Mouse (Mus musculus) embryonic facial prominence, embryonic 12.5 days (tissue): Measurements from ENCODE around the gene Gsk3b. TPM values are rescaled to one million over a fixed set of nuclear protein-coding genes. Genes with fewer than 3 reads are reported as not detected.
"Not testable (repeated sequence)": the region's sequence is repeated elsewhere in the genome, so short reads cannot be mapped to it uniquely, and the experiment has no call there.

Source experiments
- ATAC-seq: fragments of 200-750 bp; cut with Nextera tagmentation; 2 replicates; pipeline ENCODE4 v1.8.0; 2017; ENCODE audit not compliant: insufficient number of reproducible peaks, insufficient read depth, low FRiP score, low TSS enrichment
- H3K27ac ChIP-seq: fragments of 300-500 bp; sonication (generic); 2 replicates; pipeline ENCODE4 v1.5.1; 2016; ENCODE audit warnings: mild to moderate bottlenecking
- H3K27me3 ChIP-seq: fragments of 300-500 bp; sonication (generic); 2 replicates; pipeline ENCODE4 v1.6.1; 2016; ENCODE audit warnings: mild to moderate bottlenecking, moderate library complexity
- H3K36me3 ChIP-seq: fragments of 300-500 bp; sonication (generic); 2 replicates; pipeline ENCODE4 v1.6.1; 2016; ENCODE audit warnings: mild to moderate bottlenecking
- H3K4me1 ChIP-seq: fragments of 300-500 bp; sonication (generic); 2 replicates; pipeline ENCODE4 v1.6.1; 2016
- H3K4me2 ChIP-seq: fragments of 300-500 bp; sonication (generic); replicated peaks from 2 replicates; pipeline ENCODE4 v1.6.1; 2016; ENCODE audit warnings: mild to moderate bottlenecking, moderate library complexity
- H3K4me3 ChIP-seq: fragments of 300-500 bp; sonication (generic); 2 replicates; pipeline ENCODE4 v1.5.1; 2016; ENCODE audit warnings: mild to moderate bottlenecking
- H3K9ac ChIP-seq: fragments of 300-500 bp; sonication (generic); 2 replicates; pipeline ENCODE4 v1.6.1; 2016; ENCODE audit warnings: mild to moderate bottlenecking, moderate library complexity
- H3K9me3 ChIP-seq: fragments of 300-500 bp; sonication (generic); 2 replicates; pipeline ENCODE4 v1.6.1; 2016; ENCODE audit warnings: mild to moderate bottlenecking, moderate library complexity
- WGBS: fragments of 180-500 bp; shearing (Covaris S2); methylation state at CpG from one replicate; pipeline ENCODE4 v1.1.7; 2016; 5-methylcytosine and 5-hydroxymethylcytosine counted together
- polyA plus RNA-seq: library from polyadenylated mRNA; unstranded; fragments of >200 nt; fragmentation: Nextera tagmentation; extraction: Ambion mirVana; gene quantifications from 2 replicates; pipeline ENCODE4 v1.2.1, GENCODE M21; 2016

Gsk3b gene
- 81.9 and 82.6 TPM in 2 replicates for polyA plus RNA-seq

GRCm38 (mm10) chr16:38088629-38089446 lies at the start of gene Gsk3b:
TSS of gene Gsk3b (plus strand) at chr16:38089001.
- Histone ChIP-seq H3K4me1 (peaks cover 15% of the 10 kb centered on the region), H3K9me3 (no peaks in the 10 kb centered on the region), H3K4me3 (peak within 1 kb of the TSS; percentile 90), H3K9ac (peak within 1 kb of the TSS; percentile 97), H3K27ac (peak within 1 kb of the TSS; percentile 100), H3K36me3 (no peaks in the 10 kb centered on the region), H3K27me3 (no peaks in the 10 kb centered on the region), H3K4me2 (peak within 1 kb of the TSS; percentile 84)
- ATAC-seq, result peak; percentile 97
- under 1% methylated on average over 68 of the region's 69 CpGs for WGBS

DNA sequence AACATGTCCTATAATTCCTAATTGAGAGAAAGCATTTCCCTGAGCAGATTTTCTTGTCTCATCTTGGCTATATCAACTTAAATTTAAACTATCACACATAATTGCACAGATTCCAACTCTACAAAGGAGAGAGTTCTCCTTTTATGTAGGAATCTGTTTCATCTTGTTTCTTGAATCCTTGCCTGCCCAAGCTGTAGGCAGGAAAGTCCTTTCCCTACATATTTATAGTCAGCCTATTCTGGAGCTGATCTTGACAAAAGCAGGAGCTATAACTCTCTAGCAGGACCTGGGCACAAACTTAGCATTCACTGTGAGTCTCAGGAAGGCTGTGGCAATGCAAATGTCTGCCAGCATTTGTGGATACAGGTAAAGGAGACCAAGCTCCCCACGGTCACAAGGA lies 46.6 kb upstream of the Gsk3b start:
- Histone ChIP-seq H3K27ac (no peak overlapping the region), H3K9ac (no peak overlapping the region), H3K4me1 (no peaks in the 10 kb centered on the region), H3K36me3 (no peaks in the 10 kb centered on the region), H3K4me2 (no peak overlapping the region), H3K9me3 (no peaks in the 10 kb centered on the region), H3K27me3 (no peaks in the 10 kb centered on the region), H3K4me3 (no peak overlapping the region)
- no peak for ATAC-seq
- 86% methylated on average over 1 of the region's 1 CpGs for WGBS

DNA sequence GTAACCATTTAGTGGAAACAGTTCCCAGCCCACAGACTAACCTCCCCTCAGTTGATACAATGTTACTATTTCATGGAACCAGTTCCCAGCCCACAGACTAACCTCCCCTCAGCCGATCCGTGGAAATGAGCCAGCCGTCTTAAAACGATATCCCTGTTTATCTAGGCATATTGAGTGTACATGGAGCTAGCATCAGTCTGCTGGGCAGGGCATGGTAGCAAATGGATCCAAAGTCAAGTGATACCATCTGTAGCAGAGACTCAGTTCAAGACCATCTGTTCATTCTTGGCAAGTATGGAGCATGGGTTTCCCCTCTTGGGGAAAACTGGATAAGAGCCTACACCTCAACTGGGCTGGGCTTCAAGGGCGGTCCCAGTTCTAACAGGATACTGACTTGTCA lies 44.2 kb upstream of the Gsk3b start:
- H3K4me1 ChIP-seq, result 0 out of 2 replicates have a peak, but pooled peaks cover 5% of the 10 kb centered on the region
- no peak overlapping the region for H3K9ac ChIP-seq
- H3K36me3 ChIP-seq, result no peaks in the 10 kb centered on the region
- no peak for ATAC-seq
- H3K4me3 ChIP-seq, result no peak overlapping the region
- 83% methylated on average over 5 of the region's 5 CpGs for WGBS
- H3K27ac ChIP-seq, result no peak overlapping the region
- H3K27me3 ChIP-seq, result no peaks in the 10 kb centered on the region
- no peak overlapping the region for H3K4me2 ChIP-seq
- no peaks in the 10 kb centered on the region for H3K9me3 ChIP-seq

DNA sequence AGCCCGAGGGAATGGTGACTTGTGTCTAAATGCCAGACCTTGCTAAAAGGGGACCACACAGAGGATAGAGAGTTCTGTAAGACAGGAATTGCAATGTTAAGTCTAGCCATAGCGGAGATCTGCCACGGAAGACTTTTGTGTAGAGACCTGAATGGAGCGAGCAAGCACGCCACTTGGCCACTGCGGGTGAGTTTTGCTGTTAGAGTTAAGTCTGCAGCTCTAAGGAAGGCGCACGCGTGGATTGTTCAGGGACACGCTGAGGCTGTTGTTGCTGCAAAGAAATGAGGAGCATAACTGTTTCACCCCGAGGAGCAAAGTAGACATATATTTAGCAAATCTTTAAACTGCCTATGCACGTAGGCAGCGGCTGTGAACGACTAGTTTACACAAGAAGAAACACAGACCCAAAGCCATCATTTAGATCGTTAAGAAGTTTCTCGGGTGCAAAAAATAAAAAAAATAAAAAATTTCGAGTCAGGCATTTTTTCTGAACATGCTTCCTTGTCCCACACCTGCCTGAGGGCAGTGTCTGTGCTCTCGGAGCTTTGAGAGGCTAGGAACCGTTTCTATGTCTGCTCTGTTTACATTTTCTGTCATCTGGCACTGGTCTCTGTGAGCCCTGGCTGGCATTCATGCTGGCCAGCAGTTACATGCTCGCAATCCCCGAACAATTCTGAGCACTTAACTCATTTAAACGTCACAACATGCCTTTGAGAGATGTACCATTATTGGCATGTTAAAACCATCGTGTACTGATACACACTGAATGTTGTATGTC lies 40.8 kb upstream of the Gsk3b start:
- H3K27me3 ChIP-seq, result no peaks in the 10 kb centered on the region
- ATAC-seq, result no peak
- no peak overlapping the region for H3K9ac ChIP-seq
- H3K36me3 ChIP-seq, result no peaks in the 10 kb centered on the region
- H3K4me2 ChIP-seq, result 0 out of 2 replicates have a peak overlapping the region, but pooled peaks have one; percentile 5
- 0 out of 2 replicates have a peak, but pooled peaks cover 5% of the 10 kb centered on the region for H3K4me1 ChIP-seq
- no peaks in the 10 kb centered on the region for H3K9me3 ChIP-seq
- H3K27ac ChIP-seq, result no peak overlapping the region; the same call in 1 of the 2 replicates
- H3K4me3 ChIP-seq, result no peak overlapping the region
- WGBS, result 56% methylated on average over 23 of the region's 23 CpGs

GRCm38 (mm10) chr16:38057898-38058297 lies 30.9 kb upstream of the Gsk3b start:
- H3K9ac ChIP-seq, result no peak overlapping the region
- no peaks in the 10 kb centered on the region for H3K27me3 ChIP-seq
- no peak overlapping the region for H3K4me2 ChIP-seq
- no peaks in the 10 kb centered on the region for H3K4me1 ChIP-seq
- H3K27ac ChIP-seq, result no peak overlapping the region
- H3K9me3 ChIP-seq, result no peaks in the 10 kb centered on the region
- WGBS, result 90% methylated on average over 1 of the region's 1 CpGs
- H3K4me3 ChIP-seq, result no peak overlapping the region
- ATAC-seq, result no peak
- H3K36me3 ChIP-seq, result no peaks in the 10 kb centered on the region

- WGBS, result 74% methylated on average over 3 of the region's 3 CpGs
- Histone ChIP-seq H3K4me3 (no peak overlapping the region), H3K4me2 (no peak overlapping the region), H3K9me3 (no peaks in the 10 kb centered on the region), H3K9ac (no peak overlapping the region), H3K27ac (no peak overlapping the region), H3K36me3 (no peaks in the 10 kb centered on the region), H3K27me3 (no peaks in the 10 kb centered on the region), H3K4me1 (no peaks in the 10 kb centered on the region)
- ATAC-seq, result no peak
Observed at GRCm38 (mm10) chr16:38058836-38059235, 30.0 kb upstream of the Gsk3b start.

DNA sequence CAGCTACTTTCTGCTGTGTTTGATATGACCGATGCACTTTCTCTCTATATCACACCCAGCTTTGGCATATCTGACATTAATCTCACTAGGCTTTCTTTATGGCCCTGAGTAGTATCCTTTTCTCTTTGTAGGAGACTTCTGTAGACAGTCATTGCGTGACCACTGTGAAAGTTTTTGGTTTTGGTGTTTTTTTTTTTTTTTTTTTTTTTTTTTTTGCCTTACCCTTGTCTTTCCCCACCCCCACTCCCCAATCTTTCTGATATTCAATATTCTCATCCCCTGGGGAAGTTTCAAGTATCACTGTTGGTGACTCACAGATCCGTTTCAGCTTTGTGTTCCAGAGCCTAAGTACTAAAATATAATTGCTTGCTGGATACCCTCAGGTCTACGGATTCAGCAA lies 29.2 kb upstream of the Gsk3b start:
- ATAC-seq, result no peak
- WGBS, result 61% methylated on average over 4 of the region's 4 CpGs

DNA sequence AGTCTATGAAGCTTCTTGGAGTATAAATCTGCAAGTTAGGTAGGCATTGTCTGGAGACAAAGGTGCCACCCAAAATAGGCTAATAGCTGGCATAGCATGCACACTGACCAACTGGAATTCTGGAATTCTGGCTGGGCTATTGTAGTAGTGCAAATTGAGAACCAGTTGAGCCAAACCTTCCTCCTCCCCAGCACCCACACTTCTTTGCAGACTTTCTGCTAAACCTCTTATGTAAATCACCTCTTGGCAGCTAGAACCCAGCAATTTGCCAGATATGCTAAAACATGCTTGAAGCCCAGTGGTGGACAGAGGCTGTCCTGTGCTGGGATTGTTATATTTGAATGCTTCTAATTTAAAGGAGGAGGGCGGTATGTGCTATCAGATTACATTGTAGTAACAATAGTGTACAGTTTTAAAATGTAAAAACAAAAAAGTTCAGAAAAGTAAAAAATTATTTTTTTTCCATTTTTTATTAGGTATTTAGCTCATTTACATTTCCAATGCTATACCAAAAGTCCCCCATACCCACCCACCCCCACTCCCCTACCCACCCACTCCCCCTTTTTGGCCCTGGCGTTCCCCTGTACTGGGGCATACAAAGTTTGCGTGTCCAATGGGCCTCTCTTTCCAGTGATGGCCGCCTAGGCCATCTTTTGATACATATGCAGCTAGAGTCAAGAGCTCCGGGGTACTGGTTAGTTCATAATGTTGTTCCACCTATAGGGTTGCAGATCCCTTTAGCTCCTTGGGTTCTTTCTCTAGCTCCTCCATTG lies 14.8 kb upstream of the Gsk3b start:
- 83% methylated on average over 1 of the region's 5 CpGs for WGBS
- not testable (repeated sequence) for H3K36me3 ChIP-seq, H3K27me3 ChIP-seq, ATAC-seq, H3K4me3 ChIP-seq, H3K27ac ChIP-seq, H3K9ac ChIP-seq, H3K9me3 ChIP-seq, H3K4me2 ChIP-seq, H3K4me1 ChIP-seq

More for the DNA sequence above, 29.2 kb upstream of the Gsk3b start:
- no peak overlapping the region for H3K4me3 ChIP-seq
- H3K27ac ChIP-seq, result no peak overlapping the region
- no peak overlapping the region for H3K4me2 ChIP-seq
- H3K9me3 ChIP-seq, result no peaks in the 10 kb centered on the region
- no peaks in the 10 kb centered on the region for H3K27me3 ChIP-seq
- H3K4me1 ChIP-seq, result no peaks in the 10 kb centered on the region
- H3K9ac ChIP-seq, result no peak overlapping the region
- no peaks in the 10 kb centered on the region for H3K36me3 ChIP-seq

GRCm38 (mm10) chr16:38080201-38080600 lies 8.6 kb upstream of the Gsk3b start:
- Histone ChIP-seq H3K9ac (no peak overlapping the region), H3K36me3 (no peaks in the 10 kb centered on the region), H3K4me3 (no peak overlapping the region), H3K4me2 (no peak overlapping the region), H3K9me3 (no peaks in the 10 kb centered on the region), H3K27ac (no peak overlapping the region), H3K27me3 (no peaks in the 10 kb centered on the region), H3K4me1 (no peaks in the 10 kb centered on the region)
- WGBS, result 64% methylated on average over 1 of the region's 1 CpGs
- no peak for ATAC-seq

GRCm38 (mm10) chr16:38087231-38087630 lies 1.6 kb upstream of the Gsk3b start:
- peak overlapping the region; percentile 69 for H3K4me2 ChIP-seq

DNA sequence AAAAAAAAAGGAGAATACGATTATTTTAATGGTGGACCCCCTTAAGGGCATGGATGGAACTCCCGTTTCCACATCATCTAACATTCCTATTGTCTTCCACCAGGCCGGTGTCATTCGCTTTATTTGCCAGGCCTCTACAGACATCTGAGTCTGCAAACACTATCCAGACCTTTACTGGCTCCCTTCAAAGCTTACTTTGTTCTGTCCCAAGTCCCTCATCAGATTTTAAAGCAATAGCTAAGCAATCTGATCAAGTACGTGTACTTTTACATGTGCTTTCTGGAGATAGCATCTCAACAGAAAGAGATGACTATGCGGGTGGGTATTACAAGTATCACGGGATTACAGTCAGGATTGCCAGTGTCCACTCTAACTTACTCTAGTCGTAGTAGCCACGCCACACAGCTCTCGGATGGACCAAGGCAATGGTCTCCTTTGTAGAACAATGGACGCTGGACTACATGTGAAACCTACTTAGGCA lies 1.1 kb upstream of the Gsk3b start:
- Histone ChIP-seq H3K27ac (peak overlapping the region; percentile 100), H3K4me1 (peaks cover 6% of the 10 kb centered on the region), H3K27me3 (no peaks in the 10 kb centered on the region), H3K4me3 (peak overlapping the region; percentile 90), H3K9me3 (no peaks in the 10 kb centered on the region), H3K4me2 (peak overlapping the region; percentile 69), H3K36me3 (no peaks in the 10 kb centered on the region), H3K9ac (peak overlapping the region; percentile 90)
- ATAC-seq, result no peak
- 2% methylated on average over 11 of the region's 11 CpGs for WGBS

More at GRCm38 (mm10) chr16:38087231-38087630, 1.6 kb upstream of the Gsk3b start:
- peak overlapping the region; percentile 90 for H3K4me3 ChIP-seq
- peak overlapping the region; percentile 100 for H3K27ac ChIP-seq
- H3K4me1 ChIP-seq, result peaks cover 3% of the 10 kb centered on the region; the same call in 1 of the 2 replicates
- peak overlapping the region; percentile 90 for H3K9ac ChIP-seq
- no peak for ATAC-seq
- 31% methylated on average over 10 of the region's 10 CpGs for WGBS
- no peaks in the 10 kb centered on the region for H3K9me3 ChIP-seq
- H3K36me3 ChIP-seq, result no peaks in the 10 kb centered on the region
- H3K27me3 ChIP-seq, result no peaks in the 10 kb centered on the region
